Mouse (Mus musculus) lung, adult 2 months (tissue): ENCODE results near the gene Appl2. TPM values are rescaled to one million over a fixed set of nuclear protein-coding genes. Genes with fewer than 3 reads are reported as not detected.

Experiments
- DNase-seq: peaks from one replicate; pipeline ENCODE4 v3.0.0; 2022
- H3K4me1 ChIP-seq: fragments of 200-500 bp; 2 replicates; pipeline ENCODE4 v1.6.1; 2011; ENCODE audit warnings: low read length; ENCODE audit not compliant: control insufficient read depth, insufficient read depth
- H3K4me3 ChIP-seq: fragments of 200-500 bp; replicated peaks from 2 replicates; pipeline ENCODE3; 2011; ENCODE audit warnings: low read depth, mild to moderate bottlenecking, control low read depth, low read length; ENCODE audit errors: extremely low read depth
- CTCF ChIP-seq: fragments of 200-500 bp; IDR thresholded peaks from 2 replicates; pipeline ENCODE4 v1.5.1; 2011; ENCODE audit warnings: mild to moderate bottlenecking, low read length, control low read depth; ENCODE audit not compliant: insufficient read depth
- POLR2A ChIP-seq: fragments of 200-500 bp; IDR thresholded peaks from 2 replicates; pipeline ENCODE4 v1.6.1; 2011; ENCODE audit warnings: low read depth, mild to moderate bottlenecking, control low read depth, low read length, borderline replicate concordance; ENCODE audit errors: extremely low read depth
- WGBS: fragments of 180-500 bp; shearing (Covaris S2); methylation state at CpG from one replicate; pipeline ENCODE4 v1.1.7; 2018; 5-methylcytosine and 5-hydroxymethylcytosine counted together
- polyA plus RNA-seq: library from polyadenylated mRNA; depleted of rRNA; stranded (reverse); fragments of >200 nt; gene quantifications from 2 replicates; pipeline ENCODE4 v1.2.3, GENCODE M21; 2012; rRNA removed

Gene Appl2
- polyA plus RNA-seq, 1 experiment: 39.1 TPM

DNA sequence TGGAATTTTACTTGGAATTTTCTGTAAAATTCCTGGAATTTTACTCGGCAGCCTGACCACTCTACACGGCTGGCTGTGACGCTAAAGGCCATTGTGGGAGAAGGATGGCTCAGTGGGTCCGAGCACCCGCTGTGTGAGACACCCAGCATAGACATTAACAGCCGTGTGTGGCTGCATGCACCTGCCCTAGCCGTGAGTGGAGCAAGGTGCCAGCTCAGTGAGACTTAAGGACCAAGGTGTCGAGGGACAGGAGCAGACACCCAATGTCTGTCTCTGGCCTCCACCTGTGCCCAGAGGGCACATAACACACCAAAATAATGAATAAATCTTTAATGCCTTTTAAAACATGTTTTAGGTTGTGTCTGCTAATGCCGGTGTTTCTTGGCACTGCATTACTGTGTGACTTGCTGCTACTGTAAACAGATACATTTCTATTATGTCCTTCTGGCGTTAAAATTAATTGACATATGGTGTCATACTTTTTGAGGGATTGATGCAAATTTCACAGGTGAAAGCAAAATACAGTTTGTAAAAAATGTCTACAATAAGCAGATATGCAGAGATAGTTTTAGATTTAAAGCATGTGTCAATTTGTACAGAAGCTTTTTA, 44.5 kb downstream of the Appl2 start:
- no peak for TF ChIP-seq CTCF
- no peak for TF ChIP-seq POLR2A
- DNase-seq: no peak
- 85% methylated on average over 10 of the region's 10 CpGs for WGBS
- Histone ChIP-seq H3K4me3 (no peak overlapping the region), H3K4me1 (no peaks in the 10 kb centered on the region)

DNA sequence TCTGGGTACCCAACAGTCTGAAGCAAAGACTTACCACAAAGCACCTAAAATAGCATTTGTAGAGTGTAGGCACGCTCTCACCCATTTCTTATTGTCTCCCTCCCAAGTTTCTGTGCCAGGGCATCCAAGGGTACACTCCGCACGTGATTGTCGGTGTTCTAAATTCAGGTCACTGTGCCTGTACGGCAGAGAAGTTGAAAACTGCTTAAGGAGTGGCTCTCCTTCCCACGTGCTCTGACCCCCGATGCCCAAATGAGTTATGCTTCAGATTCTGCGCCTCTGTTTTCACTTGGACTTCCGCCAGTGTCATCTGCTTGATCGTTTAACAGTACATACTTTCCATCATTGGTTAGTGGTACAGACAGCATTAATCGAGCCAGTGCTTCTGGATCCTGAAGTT, 47.9 kb downstream of the Appl2 start:
- Histone ChIP-seq H3K4me1 (no peaks in the 10 kb centered on the region), H3K4me3 (no peak overlapping the region)
- no peak for TF ChIP-seq CTCF
- no peak for TF ChIP-seq POLR2A
- no peak for DNase-seq
- 75% methylated on average over 11 of the region's 11 CpGs for WGBS

DNA sequence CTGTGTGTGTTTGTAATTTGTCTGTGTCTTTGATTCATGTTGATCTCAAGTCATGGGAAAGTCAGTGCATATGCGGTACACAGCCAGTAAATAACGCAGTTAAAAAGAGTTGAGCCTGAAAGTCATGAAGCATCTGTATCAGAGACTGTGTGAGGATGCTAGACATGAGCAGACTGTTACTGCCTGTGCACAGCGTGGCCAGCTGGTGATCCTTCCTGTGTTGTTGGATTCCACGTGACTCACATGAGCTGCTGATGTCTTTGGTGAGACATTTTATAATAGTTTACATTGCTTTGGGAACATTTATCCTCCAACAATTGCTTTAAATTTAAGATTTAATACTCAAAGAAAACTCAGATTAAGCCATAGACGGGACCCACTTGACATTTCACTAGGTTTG, 54.0 kb downstream of the Appl2 start:
- H3K4me3 ChIP-seq: no peak overlapping the region
- H3K4me1 ChIP-seq: no peaks in the 10 kb centered on the region
- no peak for DNase-seq
- TF ChIP-seq CTCF: no peak
- no peak for TF ChIP-seq POLR2A
- 83% methylated on average over 5 of the region's 5 CpGs for WGBS

DNA sequence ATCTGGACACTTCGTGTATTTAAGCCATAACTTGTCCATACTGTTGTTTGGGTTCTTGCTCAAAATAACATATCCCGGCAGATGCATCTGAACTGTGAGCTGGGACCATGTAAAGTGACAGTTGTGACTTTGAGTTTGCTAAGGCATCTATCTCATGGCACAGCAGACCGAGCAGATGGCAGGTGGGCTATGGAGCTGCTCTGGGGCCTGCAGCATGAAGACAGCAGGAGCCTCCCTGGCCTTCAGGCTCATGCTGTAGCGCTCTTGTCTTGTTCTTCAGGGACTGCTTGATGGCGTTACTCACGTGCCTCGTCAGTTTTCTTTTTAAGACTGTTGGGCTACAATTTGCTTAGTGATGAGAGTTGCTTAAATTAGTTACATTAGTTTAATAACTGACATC, 55.9 kb downstream of the Appl2 start:
- no peaks in the 10 kb centered on the region for H3K4me1 ChIP-seq
- DNase-seq: no peak
- H3K4me3 ChIP-seq: no peak overlapping the region
- TF ChIP-seq CTCF (no peak), POLR2A (no peak)
- WGBS: 91% methylated on average over 7 of the region's 7 CpGs

DNA sequence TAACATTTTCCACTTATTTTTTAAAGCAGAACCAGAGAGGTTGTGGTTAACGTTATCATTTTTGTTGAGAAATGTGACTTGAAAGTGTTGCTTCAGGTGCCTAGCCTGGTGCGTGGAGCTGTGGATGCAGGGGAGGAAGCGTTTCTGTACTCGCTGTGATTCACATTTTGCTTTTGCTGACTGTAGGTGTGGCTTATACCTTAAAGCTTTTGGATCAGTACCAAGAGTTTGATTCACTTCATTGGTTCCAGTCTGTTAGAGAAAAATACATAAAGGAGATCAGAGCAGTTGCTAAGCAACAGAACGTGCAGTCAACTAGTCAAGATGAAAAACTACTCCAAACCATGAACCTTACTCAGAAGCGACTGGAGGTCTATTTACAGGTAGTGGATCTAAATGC, 57.7 kb downstream of the Appl2 start:
- TF ChIP-seq POLR2A (no peak), CTCF (no peak)
- DNase-seq: no peak
- no peaks in the 10 kb centered on the region for H3K4me1 ChIP-seq
- WGBS: 83% methylated on average over 6 of the region's 6 CpGs
- H3K4me3 ChIP-seq: no peak overlapping the region

DNA sequence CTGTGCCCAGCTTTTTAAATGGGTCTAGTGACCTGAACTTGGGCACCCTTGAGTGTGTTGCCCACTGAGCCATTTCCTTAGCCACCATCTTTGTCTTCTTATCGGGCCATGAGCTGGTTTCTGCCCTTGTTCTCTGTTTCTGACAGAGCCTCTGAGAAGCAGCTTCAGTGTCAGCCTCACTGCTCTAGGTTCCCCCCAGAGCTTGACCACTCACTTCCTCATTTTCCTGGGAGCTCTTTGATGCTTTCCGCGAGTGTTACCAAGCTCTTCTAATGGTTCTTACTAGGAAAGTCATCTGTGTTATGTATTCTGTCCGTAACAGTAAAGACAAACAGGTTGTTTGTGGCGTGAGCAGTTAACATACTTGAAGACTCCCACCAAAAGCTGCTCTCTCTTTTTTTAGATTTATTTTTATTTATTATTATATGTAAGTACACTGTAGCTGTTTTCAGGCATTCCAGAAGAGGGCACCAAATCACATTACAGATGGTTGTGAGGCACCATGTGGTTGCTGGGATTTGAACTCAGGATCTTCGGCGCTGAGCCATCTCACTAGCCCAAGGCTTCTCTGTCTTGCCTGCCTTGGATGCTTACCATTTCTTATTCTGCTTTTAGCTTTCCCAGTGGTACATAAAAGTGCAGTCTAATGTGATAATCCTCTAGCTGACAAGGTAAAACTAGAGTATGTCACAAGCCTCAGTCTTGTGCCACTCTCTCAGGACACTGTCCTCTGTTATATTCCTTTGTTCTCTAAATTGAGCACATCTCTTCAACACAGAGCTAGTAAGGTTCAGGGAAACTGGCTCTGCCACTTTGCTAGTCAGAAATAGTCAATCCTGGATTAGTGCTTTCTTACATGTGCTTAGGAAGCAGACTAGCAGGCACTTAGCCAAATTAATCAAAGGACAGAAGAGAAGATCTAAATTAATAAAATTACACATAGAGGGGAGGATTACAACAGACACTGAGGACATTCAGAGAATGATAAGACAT, 82.8 kb downstream of the Appl2 start:
- 87% methylated on average over 7 of the region's 7 CpGs for WGBS
- DNase-seq: no peak

DNA sequence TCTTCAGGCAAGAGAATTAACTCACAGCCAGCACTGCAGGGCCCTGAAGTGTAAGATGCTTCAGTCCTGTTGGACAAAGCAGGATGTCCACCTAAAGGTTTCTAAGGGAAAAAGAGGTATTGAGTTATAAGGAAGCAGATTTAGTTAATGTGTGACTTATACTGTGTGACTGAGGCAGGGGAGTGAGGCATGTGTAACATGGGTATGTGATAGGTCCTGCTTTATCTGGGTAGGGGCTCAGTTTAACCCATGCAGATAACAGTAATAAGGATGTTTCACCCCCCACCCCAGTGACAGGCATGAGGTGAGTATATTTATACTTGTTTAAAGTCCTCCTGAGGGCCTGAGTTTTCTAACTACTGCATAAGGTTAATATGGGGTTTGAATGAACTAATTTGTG, 85.5 kb downstream of the Appl2 start:
- TF ChIP-seq CTCF (no peak), POLR2A (no peak)
- H3K4me3 ChIP-seq: no peak overlapping the region
- no peaks in the 10 kb centered on the region for H3K4me1 ChIP-seq
- no peak for DNase-seq

More for the DNA sequence above, 82.8 kb downstream of the Appl2 start:
- Histone ChIP-seq H3K4me3 (no peak overlapping the region), H3K4me1 (no peaks in the 10 kb centered on the region)
- no peak for TF ChIP-seq CTCF

Other genes starting within 250 kb of the Appl2 start
- 0.45 and 0.84 TPM in 2 replicates for gene Aldh1l2, start 114.6 kb downstream of the Appl2 start, polyA plus RNA-seq
- gene Washc4, start 105.0 kb downstream of the Appl2 start, polyA plus RNA-seq: 2.4 and 3.9 TPM in 2 replicates
- gene 1500009L16Rik, start 74.1 kb upstream of the Appl2 start, polyA plus RNA-seq: 2.0 and 2.2 TPM in 2 replicates